Mouse (Mus musculus): Measurements from ENCODE around the gene Syngr1. TPM values are rescaled to one million over a fixed set of nuclear protein-coding genes. Genes with fewer than 3 reads are reported as not detected.

Gene Syngr1
- polyA plus RNA-seq, 1 experiment from 2014 or later: 11.2 TPM

DNA sequence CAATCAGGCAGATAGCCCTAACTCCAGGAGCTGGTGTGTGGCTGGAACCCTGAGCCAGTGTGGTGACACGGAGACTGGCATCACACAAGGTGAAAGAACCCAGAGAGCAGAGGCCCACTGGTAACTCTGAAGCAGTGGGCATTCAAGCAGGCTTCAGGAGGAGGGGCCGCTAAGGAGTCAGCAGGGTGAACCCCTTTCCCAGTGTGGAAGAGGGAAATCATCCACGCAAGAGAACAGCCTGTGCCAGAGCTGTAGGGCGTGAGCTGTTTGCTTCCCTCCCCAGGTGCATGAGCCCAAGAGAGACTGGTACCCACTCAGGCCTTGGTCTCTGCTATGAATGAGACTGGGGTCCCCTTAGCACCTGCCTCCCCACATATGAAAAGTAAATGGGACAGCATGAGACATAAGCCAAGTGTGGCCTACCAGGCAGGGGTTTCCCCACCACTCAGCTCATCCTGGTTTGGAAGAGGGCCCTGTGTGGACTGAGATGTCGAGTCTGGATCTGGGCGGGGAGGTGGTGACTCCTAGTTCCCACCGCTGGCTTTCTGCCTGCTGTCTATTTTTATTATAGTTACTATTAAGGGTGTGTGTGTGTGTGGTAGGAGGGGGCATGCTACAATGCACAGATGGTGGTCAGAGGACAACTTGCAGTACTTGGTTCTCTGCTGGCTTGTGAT is 18.4 kb upstream of the Syngr1 start:
- 76% methylated on average over 7 of the region's 7 CpGs for WGBS
- peaks cover 16% of the 10 kb centered on the region; the same call in 1 of the 2 replicates for H3K4me1 ChIP-seq
- no peak overlapping the region for H3K9ac ChIP-seq
- H3K36me3 ChIP-seq: peaks cover 14% of the 10 kb centered on the region
- no peak for ATAC-seq (replicated peaks; ENCODE audit: low FRiP score)
- no peaks in the 10 kb centered on the region for H3K27me3 ChIP-seq
- no peaks in the 10 kb centered on the region for H3K9me3 ChIP-seq (replicated peaks)
- no peak overlapping the region for H3K27ac ChIP-seq
- H3K4me3 ChIP-seq (replicated peaks): no peak overlapping the region
- H3K4me2 ChIP-seq: no peak overlapping the region

DNA sequence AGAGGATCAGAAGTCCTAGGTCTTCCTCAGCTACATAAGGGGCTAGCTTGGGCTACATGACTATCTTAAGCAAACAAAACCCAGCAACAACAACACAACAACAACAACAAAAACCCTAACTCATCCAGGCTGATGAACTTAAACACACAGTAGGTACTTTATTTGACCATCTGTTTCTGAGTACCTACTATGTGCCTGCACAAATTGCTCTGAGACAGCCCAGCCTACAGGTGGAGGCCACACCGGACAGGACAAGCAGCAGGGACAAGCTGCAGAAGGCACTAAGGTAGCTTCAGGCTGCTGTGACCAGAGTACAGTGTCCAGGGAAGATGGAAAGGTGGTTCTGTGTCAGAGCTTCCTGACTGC is 17.9 kb upstream of the Syngr1 start:
- ATAC-seq (replicated peaks; ENCODE audit: low FRiP score): no peak
- Histone ChIP-seq H3K4me3 (replicated peaks) (no peak overlapping the region), H3K4me1 (peaks cover 16% of the 10 kb centered on the region; the same call in 1 of the 2 replicates), H3K27ac (no peak overlapping the region), H3K9ac (no peak overlapping the region), H3K4me2 (no peak overlapping the region), H3K9me3 (replicated peaks) (no peaks in the 10 kb centered on the region), H3K36me3 (peaks cover 19% of the 10 kb centered on the region), H3K27me3 (no peaks in the 10 kb centered on the region)
- WGBS: 94% methylated on average over 1 of the region's 1 CpGs

DNA sequence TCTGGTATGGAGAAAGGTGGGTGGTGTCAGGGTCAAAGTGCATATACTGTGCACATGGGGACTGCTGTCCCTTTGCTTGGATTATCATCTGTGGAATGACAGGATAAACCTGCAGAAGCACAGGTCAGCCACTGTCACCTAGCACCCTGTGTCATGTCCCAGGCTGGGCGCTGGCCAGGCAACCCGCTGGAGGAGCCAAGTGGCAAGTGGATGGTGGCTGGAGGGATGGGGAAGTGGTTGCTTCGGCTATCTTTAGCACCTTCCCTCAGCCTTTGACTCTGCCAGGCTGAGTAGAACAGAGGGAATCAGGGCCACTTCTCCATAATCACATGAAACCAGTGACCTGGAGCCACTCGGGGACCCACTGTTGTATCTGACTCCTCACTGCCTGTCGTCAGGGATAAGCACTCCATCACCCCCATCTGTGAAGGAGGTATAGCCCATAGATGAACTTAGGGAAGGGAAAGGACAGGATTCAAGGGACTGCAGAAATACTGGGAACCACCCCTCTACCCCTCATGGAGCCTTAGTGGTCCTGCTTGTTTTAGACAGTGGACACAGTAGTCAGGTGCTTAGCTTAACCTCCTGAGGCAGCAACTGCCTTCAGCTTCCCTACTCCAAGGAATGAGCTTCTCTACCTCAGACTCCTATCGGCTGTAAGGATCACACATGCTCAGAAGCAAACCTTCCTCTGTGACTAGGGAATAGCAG is 16.3 kb upstream of the Syngr1 start:
- Histone ChIP-seq H3K9me3 (replicated peaks) (no peaks in the 10 kb centered on the region), H3K9ac (no peak overlapping the region), H3K4me2 (no peak overlapping the region), H3K27me3 (no peaks in the 10 kb centered on the region), H3K4me3 (replicated peaks) (no peak overlapping the region), H3K4me1 (peaks cover 25% of the 10 kb centered on the region), H3K27ac (peak overlapping the region; percentile 54; the same call in 1 of the 2 replicates), H3K36me3 (peaks cover 35% of the 10 kb centered on the region)
- 47% methylated on average over 6 of the region's 6 CpGs for WGBS
- no peak for ATAC-seq (replicated peaks; ENCODE audit: low FRiP score)

DNA sequence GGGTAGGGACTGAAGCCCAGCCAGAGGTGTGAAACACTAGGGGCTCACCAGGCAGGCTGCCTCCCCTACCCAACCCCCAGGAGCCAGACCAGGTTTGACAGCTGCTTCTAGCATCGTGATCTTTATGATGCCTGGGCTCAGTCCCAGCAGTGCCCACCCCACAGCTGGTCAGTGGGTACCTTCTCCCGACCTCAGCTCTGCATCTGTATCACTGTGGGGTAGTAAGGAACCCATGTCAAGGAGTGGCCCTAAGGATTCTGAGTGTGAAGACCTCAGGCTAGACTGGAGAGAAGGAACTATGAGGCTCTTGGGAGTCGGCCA is 15.8 kb upstream of the Syngr1 start:
- Histone ChIP-seq H3K36me3 (peaks cover 40% of the 10 kb centered on the region), H3K9me3 (replicated peaks) (no peaks in the 10 kb centered on the region), H3K9ac (no peak overlapping the region), H3K27ac (peak overlapping the region; percentile 54), H3K4me3 (replicated peaks) (no peak overlapping the region), H3K27me3 (no peaks in the 10 kb centered on the region), H3K4me1 (peaks cover 30% of the 10 kb centered on the region), H3K4me2 (no peak overlapping the region)
- no peak for ATAC-seq (replicated peaks; ENCODE audit: low FRiP score)
- WGBS: 21% methylated on average over 3 of the region's 3 CpGs

DNA sequence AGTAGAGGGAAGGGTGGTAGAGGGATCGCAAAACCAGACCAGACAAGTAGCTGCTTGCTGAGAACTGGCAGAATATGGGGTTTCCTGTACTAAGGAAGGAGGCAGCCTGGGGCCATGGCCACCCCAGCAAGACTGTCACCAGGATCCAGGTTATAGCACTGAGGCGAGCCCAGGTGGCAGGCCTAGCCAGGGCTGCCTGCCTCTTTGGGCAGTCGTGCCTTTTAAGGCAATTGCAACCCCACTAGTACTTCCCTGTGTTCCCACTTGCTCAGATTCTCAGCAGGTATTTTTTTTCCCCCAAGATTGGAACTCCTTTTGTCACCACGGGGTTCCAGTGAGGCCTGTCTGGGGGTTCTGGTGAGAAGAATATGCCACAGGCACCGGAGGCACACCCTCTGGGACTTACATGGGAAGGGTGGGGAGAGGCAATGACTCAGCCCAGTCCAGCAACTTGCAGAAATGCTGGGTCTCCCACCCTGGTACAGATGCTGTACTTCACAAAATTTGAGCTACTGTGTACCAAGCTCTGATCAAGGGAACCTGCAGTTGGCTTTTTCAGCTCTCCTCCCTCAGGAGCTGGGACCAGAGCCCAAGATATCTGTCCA is 15.3 kb upstream of the Syngr1 start:
- Histone ChIP-seq H3K9me3 (replicated peaks) (no peaks in the 10 kb centered on the region), H3K27ac (peak overlapping the region; percentile 54), H3K36me3 (peaks cover 45% of the 10 kb centered on the region), H3K4me1 (peaks cover 35% of the 10 kb centered on the region), H3K4me2 (no peak overlapping the region), H3K27me3 (no peaks in the 10 kb centered on the region), H3K4me3 (replicated peaks) (no peak overlapping the region), H3K9ac (no peak overlapping the region)
- ATAC-seq (replicated peaks; ENCODE audit: low FRiP score): no peak
- 23% methylated on average over 5 of the region's 5 CpGs for WGBS

DNA sequence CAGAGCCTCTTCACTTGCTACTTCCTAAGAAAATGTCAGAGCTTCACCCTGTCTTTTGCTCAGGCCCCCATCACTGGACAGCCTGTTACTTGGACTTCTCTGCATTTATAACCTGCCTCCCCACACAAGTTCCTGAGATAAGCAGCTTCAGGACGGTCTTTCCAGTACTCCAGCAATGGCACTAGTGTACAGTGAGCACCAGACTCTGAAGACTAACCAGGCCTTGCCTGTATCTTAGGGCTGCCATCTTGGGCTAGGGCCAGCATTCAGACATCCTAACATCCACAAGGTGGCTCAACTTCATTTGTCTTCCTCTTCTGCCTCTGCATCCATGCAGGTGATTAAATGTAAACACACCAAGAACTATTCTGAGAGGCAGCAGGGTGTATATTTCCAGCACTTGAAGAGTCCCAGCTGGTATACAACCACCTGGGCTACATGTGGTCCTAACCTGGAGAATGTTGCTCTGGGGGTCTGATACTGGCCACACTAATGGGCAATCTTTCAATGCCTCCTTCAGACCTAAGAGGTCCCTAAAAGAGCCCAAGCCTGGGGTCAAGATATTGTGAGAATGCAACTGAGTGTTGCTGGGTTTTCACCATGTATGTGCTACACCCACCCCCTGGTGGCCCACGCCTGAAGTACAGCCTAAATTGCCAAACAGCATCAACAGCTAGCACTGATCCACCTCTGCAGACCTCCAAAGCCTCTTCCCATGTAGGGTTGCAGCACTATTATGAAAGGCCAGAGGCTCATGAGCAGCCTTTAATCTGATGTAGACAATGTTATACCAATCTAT is 14.6 kb upstream of the Syngr1 start:
- Histone ChIP-seq H3K4me3 (replicated peaks) (no peak overlapping the region), H3K36me3 (peaks cover 52% of the 10 kb centered on the region), H3K4me2 (no peak overlapping the region), H3K9me3 (replicated peaks) (no peaks in the 10 kb centered on the region), H3K9ac (no peak overlapping the region), H3K27ac (peak overlapping the region; percentile 54), H3K4me1 (peaks cover 42% of the 10 kb centered on the region), H3K27me3 (no peaks in the 10 kb centered on the region)
- peak; percentile 43; the same call in 1 of the 2 replicates for ATAC-seq (replicated peaks; ENCODE audit: low FRiP score)
- WGBS: 6% methylated on average over 2 of the region's 2 CpGs

DNA sequence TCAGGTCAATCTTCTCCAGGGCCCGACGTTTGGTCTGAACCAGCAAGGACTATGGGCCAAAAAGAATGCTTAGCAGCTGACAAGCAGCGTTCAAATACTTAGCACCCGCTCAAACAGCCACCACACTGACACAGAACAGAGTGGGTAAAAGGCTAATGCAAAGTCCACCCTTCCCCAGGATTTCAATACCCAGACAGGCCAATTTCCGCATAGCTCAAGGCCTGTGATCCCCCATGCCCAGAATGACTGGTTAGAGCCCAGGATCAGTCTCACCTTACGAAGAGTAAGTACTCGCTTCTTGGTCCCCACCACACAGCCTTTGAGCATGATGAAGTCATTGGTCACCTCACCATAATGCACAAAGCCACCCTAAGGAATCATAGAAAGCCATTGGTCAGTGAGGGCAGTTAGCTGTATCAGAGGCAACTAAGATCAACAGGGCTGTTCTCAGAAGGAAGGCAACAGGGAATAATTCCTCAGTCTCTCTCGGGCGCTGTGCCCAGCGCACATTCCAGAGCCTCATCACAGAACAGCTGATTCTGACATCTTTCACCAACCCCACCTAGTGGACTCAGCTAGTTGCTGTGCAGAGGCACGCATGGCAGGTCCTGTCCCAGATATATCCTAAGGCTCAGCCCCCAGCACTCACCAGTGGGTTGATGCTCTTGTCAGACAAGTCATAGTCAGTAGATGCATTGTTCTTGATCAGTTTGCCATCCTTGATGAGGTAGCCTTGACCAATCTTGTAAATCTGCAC is 12.9 kb upstream of the Syngr1 start:
- H3K27me3 ChIP-seq: no peaks in the 10 kb centered on the region
- no peak for ATAC-seq (replicated peaks; ENCODE audit: low FRiP score)
- H3K4me1 ChIP-seq: peaks cover 38% of the 10 kb centered on the region
- no peaks in the 10 kb centered on the region for H3K9me3 ChIP-seq (replicated peaks)
- no peak overlapping the region for H3K4me3 ChIP-seq (replicated peaks)
- no peak overlapping the region for H3K27ac ChIP-seq
- H3K9ac ChIP-seq: no peak overlapping the region
- H3K36me3 ChIP-seq: peaks cover 59% of the 10 kb centered on the region
- H3K4me2 ChIP-seq: no peak overlapping the region
- 76% methylated on average over 11 of the region's 11 CpGs for whole genome bisulfite sequencing

DNA sequence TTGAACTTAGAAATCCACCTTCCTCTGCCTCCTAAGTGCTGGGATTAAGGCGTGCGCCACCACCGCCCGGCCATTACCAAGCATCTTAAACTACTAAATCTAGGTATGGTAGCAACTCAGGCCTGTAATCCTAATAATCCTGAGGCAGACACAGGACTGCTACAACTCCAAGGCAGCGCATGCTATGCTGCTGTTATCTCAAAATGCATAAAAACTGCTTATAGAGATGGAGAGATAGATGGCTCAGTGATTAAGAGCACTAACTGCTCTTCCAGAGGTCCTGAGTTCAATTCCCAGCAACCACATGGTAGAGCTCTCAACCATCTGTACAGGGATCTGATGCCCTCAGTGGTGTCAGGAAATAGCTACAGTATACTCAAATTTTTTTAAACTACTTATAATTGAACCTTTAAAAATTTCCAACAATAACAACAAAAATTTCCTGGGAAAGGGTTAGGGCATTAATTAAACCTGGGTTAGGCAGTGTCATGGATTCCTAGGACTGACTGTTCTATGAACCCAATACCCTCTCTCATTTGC is 11.9 kb upstream of the Syngr1 start:
- Histone ChIP-seq H3K4me1 (peaks cover 38% of the 10 kb centered on the region), H3K27ac (no peak overlapping the region), H3K9ac (no peak overlapping the region), H3K36me3 (peaks cover 59% of the 10 kb centered on the region), H3K27me3 (no peaks in the 10 kb centered on the region), H3K4me3 (replicated peaks) (no peak overlapping the region), H3K4me2 (no peak overlapping the region; the same call in 1 of the 2 replicates), H3K9me3 (replicated peaks) (no peaks in the 10 kb centered on the region)
- ATAC-seq (replicated peaks; ENCODE audit: low FRiP score): no peak
- WGBS: 91% methylated on average over 5 of the region's 5 CpGs

DNA sequence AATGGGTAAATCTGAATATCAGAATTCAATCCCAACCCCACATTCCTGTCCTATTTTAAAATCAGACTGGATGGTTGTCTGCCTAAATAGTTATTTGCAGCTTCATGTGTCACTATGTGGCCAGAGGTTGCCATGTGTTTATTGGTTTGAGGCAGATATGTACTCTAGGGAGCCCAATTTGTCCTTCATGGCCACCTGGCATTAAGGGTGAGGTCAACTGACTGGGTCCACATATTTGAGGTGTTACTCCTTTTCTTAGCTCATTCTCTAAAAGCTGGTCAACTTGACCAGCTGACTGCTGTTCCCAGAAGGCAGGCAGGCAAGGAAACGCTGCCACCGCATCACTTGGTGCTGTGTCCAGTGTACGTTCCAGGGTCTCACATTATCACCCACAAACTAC is 11.2 kb upstream of the Syngr1 start:
- Histone ChIP-seq H3K27me3 (no peaks in the 10 kb centered on the region), H3K9ac (0 out of 2 replicates have a peak overlapping the region, but pooled peaks have one; percentile 6), H3K27ac (no peak overlapping the region), H3K4me3 (replicated peaks) (no peak overlapping the region), H3K4me1 (peaks cover 38% of the 10 kb centered on the region), H3K9me3 (replicated peaks) (no peaks in the 10 kb centered on the region), H3K36me3 (peaks cover 59% of the 10 kb centered on the region), H3K4me2 (peak overlapping the region; percentile 81)
- 76% methylated on average over 3 of the region's 3 CpGs for WGBS
- ATAC-seq (replicated peaks; ENCODE audit: low FRiP score): no peak

DNA sequence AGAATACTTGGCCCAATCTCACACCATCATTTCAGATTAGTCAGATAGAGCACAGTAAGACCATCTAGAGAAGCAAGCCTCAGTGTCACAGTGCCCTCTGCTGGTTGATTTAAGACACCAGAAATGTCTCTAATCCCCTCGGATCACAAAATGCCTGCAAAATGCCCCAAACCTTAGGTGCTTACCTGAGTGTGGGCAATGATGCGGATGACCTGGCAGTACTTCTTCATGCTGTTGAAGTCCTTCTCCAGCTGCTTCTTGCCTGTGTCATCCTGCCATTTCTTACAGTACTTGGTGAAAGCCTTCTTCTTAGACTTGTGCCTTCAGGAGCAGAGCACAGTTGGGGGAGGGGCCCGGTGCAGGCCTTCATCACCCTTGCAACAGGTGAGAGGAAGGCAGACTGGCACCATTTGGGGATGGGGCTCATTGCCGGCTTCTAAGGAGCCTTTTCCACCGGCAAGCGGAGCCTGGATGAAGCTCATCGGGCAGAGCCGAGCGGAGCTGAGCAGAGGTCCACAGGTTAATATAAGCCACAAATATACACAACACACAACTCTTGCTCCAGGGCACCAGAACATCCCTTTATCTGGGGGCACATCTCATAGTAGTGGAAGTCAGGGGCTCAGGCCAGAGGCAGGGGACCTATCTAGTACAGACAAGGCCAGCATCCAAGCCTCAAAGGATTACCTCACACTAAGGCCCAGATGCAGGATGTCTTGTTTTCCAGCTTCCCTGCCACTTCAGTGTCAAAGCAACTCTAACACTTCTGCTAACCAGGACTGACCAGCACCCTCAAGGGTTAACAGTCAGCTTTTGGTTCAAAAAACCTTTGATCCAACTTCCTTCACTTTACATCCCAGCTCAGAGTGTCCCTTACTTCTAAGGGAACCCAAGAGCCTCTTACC is 10.2 kb upstream of the Syngr1 start:
- Histone ChIP-seq H3K27me3 (no peaks in the 10 kb centered on the region), H3K4me1 (peaks cover 34% of the 10 kb centered on the region), H3K9me3 (replicated peaks) (no peaks in the 10 kb centered on the region), H3K4me2 (peak overlapping the region; percentile 81), H3K27ac (peak overlapping the region; percentile 91), H3K9ac (peak overlapping the region; percentile 79), H3K4me3 (replicated peaks) (peak overlapping the region; percentile 68), H3K36me3 (peaks cover 59% of the 10 kb centered on the region)
- no peak for ATAC-seq (replicated peaks; ENCODE audit: low FRiP score)
- 53% methylated on average over 9 of the region's 9 CpGs for WGBS

Data from kidney, embryonic 15.5 days (tissue).